Mouse (Mus musculus) heart, embryonic 11.5 days (tissue): ENCODE data around the gene Tm7sf2. TPM values are rescaled to one million over a fixed set of nuclear protein-coding genes. Genes with fewer than 3 reads are reported as not detected.
"Not testable (repeated sequence)": the region's sequence is repeated elsewhere in the genome, so short reads cannot be mapped to it uniquely, and the experiment has no call there.

Experiments
- ATAC-seq: fragments of 200-750 bp; cut with Nextera tagmentation; replicated peaks from 2 replicates; pipeline ENCODE4 v1.8.0; 2017; ENCODE audit warnings: moderate library complexity; ENCODE audit not compliant: insufficient number of reproducible peaks, low FRiP score, low TSS enrichment
- H3K27ac ChIP-seq: fragments of 300-500 bp; sonication (generic); 2 replicates; pipeline ENCODE4 v1.5.1; 2014; ENCODE audit warnings: mild to moderate bottlenecking, low read depth, low read length
- H3K27me3 ChIP-seq: fragments of 300-500 bp; sonication (generic); 2 replicates; pipeline ENCODE4 v1.6.1; 2014; ENCODE audit warnings: mild to moderate bottlenecking, low read length, mixed read lengths; ENCODE audit not compliant: control insufficient read depth, insufficient read depth
- H3K36me3 ChIP-seq: fragments of 300-500 bp; sonication (generic); 2 replicates; pipeline ENCODE4 v1.6.1; 2014; ENCODE audit warnings: mild to moderate bottlenecking, low read length, moderate library complexity, mixed read lengths; ENCODE audit not compliant: control insufficient read depth, insufficient read depth
- H3K4me1 ChIP-seq: fragments of 300-500 bp; sonication (generic); 2 replicates; pipeline ENCODE4 v1.6.1; 2014; ENCODE audit warnings: low read length; ENCODE audit not compliant: control insufficient read depth, insufficient read depth
- H3K4me2 ChIP-seq: fragments of 300-500 bp; sonication (generic); 2 replicates; pipeline ENCODE4 v1.6.1; 2014; ENCODE audit warnings: mild to moderate bottlenecking, moderate library complexity
- H3K4me3 ChIP-seq: fragments of 300-500 bp; sonication (generic); 2 replicates; pipeline ENCODE4 v1.5.1; 2014; ENCODE audit warnings: low read depth, low read length
- H3K9ac ChIP-seq: fragments of 300-500 bp; sonication (generic); 2 replicates; pipeline ENCODE4 v1.6.1; 2014; ENCODE audit warnings: mild to moderate bottlenecking, low read depth, low read length, moderate library complexity
- H3K9me3 ChIP-seq: fragments of 300-500 bp; sonication (generic); replicated peaks from 2 replicates; pipeline ENCODE4 v1.6.1; 2016; ENCODE audit warnings: low read length; ENCODE audit not compliant: control insufficient read depth
- WGBS: fragments of 180-500 bp; shearing (Covaris S2); extraction: QIAGEN DNeasy Blood & Tissue Kit; methylation state at CpG from one replicate; pipeline ENCODE4 v1.1.7; 2014; ENCODE audit not compliant: insufficient replicate concordance; 5-methylcytosine and 5-hydroxymethylcytosine counted together
- polyA plus RNA-seq: library from polyadenylated mRNA; unstranded; fragments of >200 nt; fragmentation: Nextera tagmentation; extraction: Ambion mirVana; gene quantifications from 2 replicates; pipeline ENCODE4 v1.2.1, GENCODE M21; 2014

Gene Tm7sf2
- polyA plus RNA-seq, 1 experiment from 2014 or later = 10.1 TPM

- no peak overlapping the region for H3K9ac ChIP-seq
- no peak overlapping the region for H3K4me2 ChIP-seq
- peaks cover 16% of the 10 kb centered on the region for H3K4me1 ChIP-seq
- no peak overlapping the region for H3K4me3 ChIP-seq
- WGBS = 85% methylated on average over 7 of the region's 7 CpGs
- ATAC-seq = no peak
- no peak overlapping the region for H3K27ac ChIP-seq
- no peaks in the 10 kb centered on the region for H3K27me3 ChIP-seq
- H3K9me3 ChIP-seq = no peaks in the 10 kb centered on the region
- H3K36me3 ChIP-seq = peaks cover 57% of the 10 kb centered on the region
These were observed 15.7 kb downstream of the Tm7sf2 start for GRCm38 (mm10) chr19:6052516-6052915.

- WGBS = 79% methylated on average over 11 of the region's 11 CpGs
- Histone ChIP-seq H3K4me3 (no peak overlapping the region), H3K27ac (no peak overlapping the region), H3K4me1 (peaks cover 16% of the 10 kb centered on the region), H3K36me3 (peaks cover 47% of the 10 kb centered on the region), H3K9me3 (no peaks in the 10 kb centered on the region), H3K9ac (peak overlapping the region; percentile 3; the same call in 1 of the 2 replicates), H3K4me2 (no peak overlapping the region), H3K27me3 (no peaks in the 10 kb centered on the region)
- no peak for ATAC-seq
These were observed 19.3 kb downstream of the Tm7sf2 start for GRCm38 (mm10) chr19:6048681-6049410.

GRCm38 (mm10) chr19:6047899-6048166 is 20.3 kb downstream of the Tm7sf2 start:
- Histone ChIP-seq H3K9ac (peak overlapping the region; percentile 94), H3K4me1 (peaks cover 16% of the 10 kb centered on the region), H3K4me3 (peak overlapping the region; percentile 82), H3K27me3 (no peaks in the 10 kb centered on the region), H3K36me3 (peaks cover 41% of the 10 kb centered on the region), H3K27ac (no peak overlapping the region), H3K4me2 (peak overlapping the region; percentile 97), H3K9me3 (no peaks in the 10 kb centered on the region)
- ATAC-seq = no peak
- WGBS = 82% methylated on average over 8 of the region's 8 CpGs

GRCm38 (mm10) chr19:6047154-6047898 is 20.8 kb downstream of the Tm7sf2 start:
- H3K27ac ChIP-seq = peak overlapping the region; percentile 98
- H3K4me1 ChIP-seq = peaks cover 16% of the 10 kb centered on the region
- H3K9ac ChIP-seq = peak overlapping the region; percentile 94
- peaks cover 36% of the 10 kb centered on the region for H3K36me3 ChIP-seq
- 2% methylated on average over 44 of the region's 44 CpGs for WGBS
- H3K4me3 ChIP-seq = peak overlapping the region; percentile 82
- H3K4me2 ChIP-seq = peak overlapping the region; percentile 97
- H3K9me3 ChIP-seq = no peaks in the 10 kb centered on the region
- ATAC-seq = peak; percentile 31; the same call in 1 of the 2 replicates
- H3K27me3 ChIP-seq = no peaks in the 10 kb centered on the region

- H3K9ac ChIP-seq = peak within 1 kb of the TSS; percentile 94
- peaks cover 31% of the 10 kb centered on the region for H3K36me3 ChIP-seq
- H3K27me3 ChIP-seq = no peaks in the 10 kb centered on the region
- H3K4me1 ChIP-seq = peaks cover 16% of the 10 kb centered on the region
- ATAC-seq = peak; percentile 84
- H3K4me2 ChIP-seq = peak within 1 kb of the TSS; percentile 97
- under 1% methylated on average over 65 of the region's 65 CpGs for WGBS
- H3K9me3 ChIP-seq = no peaks in the 10 kb centered on the region
- peak within 1 kb of the TSS; percentile 98 for H3K27ac ChIP-seq
- H3K4me3 ChIP-seq = peak within 1 kb of the TSS; percentile 82
These were observed 21.6 kb downstream of the Tm7sf2 start, which contains the start of gene Syvn1 for GRCm38 (mm10) chr19:6046294-6047153. Syvn1 (plus strand) TSS chr19:6046576.

- H3K4me1 ChIP-seq = peaks cover 16% of the 10 kb centered on the region
- H3K4me2 ChIP-seq = peak overlapping the region; percentile 97
- no peak for ATAC-seq
- H3K36me3 ChIP-seq = peaks cover 22% of the 10 kb centered on the region
- H3K27ac ChIP-seq = peak overlapping the region; percentile 98
- no peaks in the 10 kb centered on the region for H3K27me3 ChIP-seq
- peak overlapping the region; percentile 94 for H3K9ac ChIP-seq
- H3K4me3 ChIP-seq = peak overlapping the region; percentile 82
- 18% methylated on average over 20 of the region's 20 CpGs for WGBS
- no peaks in the 10 kb centered on the region for H3K9me3 ChIP-seq
These were observed 22.5 kb downstream of the Tm7sf2 start for GRCm38 (mm10) chr19:6045366-6046293.

- H3K4me1 ChIP-seq = peaks cover 16% of the 10 kb centered on the region
- not testable (repeated sequence) for H3K27ac ChIP-seq, ATAC-seq, H3K4me2 ChIP-seq, H3K36me3 ChIP-seq, H3K9ac ChIP-seq, H3K4me3 ChIP-seq, H3K27me3 ChIP-seq, H3K9me3 ChIP-seq
- 60% methylated on average over 4 of the region's 4 CpGs for WGBS
These were observed 24.1 kb downstream of the Tm7sf2 start for GRCm38 (mm10) chr19:6044102-6044501.
